Mouse (Mus musculus) gastrocnemius, postnatal 4 days (tissue): ENCODE measurements around the gene Olfr765. TPM values are rescaled to one million over a fixed set of nuclear protein-coding genes. Genes with fewer than 3 reads are reported as not detected.
"Not testable (repeated sequence)": the region's sequence is repeated elsewhere in the genome, so short reads cannot be mapped to it uniquely, and the experiment has no call there.

Source experiments
- DNase-seq, 2 experiments: peaks; one replicate each; pipeline ENCODE4 v3.0.0; 2021 to 2022; ENCODE audit warnings: low spot score in 2 of 2, mixed read lengths in 2 of 2
- long read RNA-seq, 2 experiments: library from polyadenylated mRNA; stranded (forward); transcript quantifications; one replicate each; pipeline ENCODE4 v2.0.0; 2021
- total RNA-seq, 2 experiments: library from RNA; stranded (reverse); gene quantifications; 2 replicates each; pipeline ENCODE4 v1.2.3; 2021

Olfr765 gene
- total RNA-seq, result not detected
- long read RNA-seq, experiment 1, result 0 reads
- long read RNA-seq, experiment 2, result 0 reads

- DNase-seq, result not testable (repeated sequence)
Measured at GRCm38 (mm10) chr10:129049898-129050297, at the start of gene Olfr765. TSS of gene Olfr765 (minus strand) at chr10:129049998.

- DNase-seq, result no peak
Measured at GRCm38 (mm10) chr10:129099275-129099674, 49.5 kb upstream of the Olfr765 start, which contains the start of gene Olfr768. TSS of gene Olfr768 (minus strand) at chr10:129099375.

- not testable (repeated sequence) for DNase-seq
Measured at GRCm38 (mm10) chr10:129082810-129083209, 33.0 kb upstream of the Olfr765 start, which contains the start of gene Olfr767. TSS of gene Olfr767 (minus strand) at chr10:129082910.

GRCm38 (mm10) chr10:129068877-129069276, 19.1 kb upstream of the Olfr765 start, which contains the start of gene Olfr766-ps1:
TSS of gene Olfr766-ps1 (minus strand) at chr10:129068977.
- DNase-seq, result no peak

GRCm38 (mm10) chr10:129039796-129040195, 10.0 kb downstream of the Olfr765 start, which contains the start of gene Olfr764-ps1:
TSS of gene Olfr764-ps1 (minus strand) at chr10:129039896.
- no peak for DNase-seq

- DNase-seq, result no peak
Measured at GRCm38 (mm10) chr10:129028343-129028742, 21.5 kb downstream of the Olfr765 start.

GRCm38 (mm10) chr10:129026018-129026662, 23.7 kb downstream of the Olfr765 start:
- DNase-seq, result peak in 1 of 2 experiments; percentile 14

GRCm38 (mm10) chr10:129023319-129023718, 26.5 kb downstream of the Olfr765 start:
- no peak for DNase-seq

- no peak for DNase-seq
Measured at GRCm38 (mm10) chr10:129014477-129014876, 35.3 kb downstream of the Olfr765 start.

- DNase-seq, result not testable (repeated sequence)
Measured at GRCm38 (mm10) chr10:129011511-129011910, 38.3 kb downstream of the Olfr765 start.

- no peak for DNase-seq
Measured at GRCm38 (mm10) chr10:129010288-129010841, 39.4 kb downstream of the Olfr765 start, which contains the start of gene Olfr763. TSS of gene Olfr763 (plus strand) at chr10:129010791.

- DNase-seq, result no peak
Measured at GRCm38 (mm10) chr10:129004032-129004920, 45.5 kb downstream of the Olfr765 start.

- DNase-seq, result no peak
Measured at GRCm38 (mm10) chr10:128996523-128997040, 53.2 kb downstream of the Olfr765 start.

GRCm38 (mm10) chr10:128995796-128996195, 54.0 kb downstream of the Olfr765 start:
- no peak for DNase-seq

Other genes with a start within 250 kb of the Olfr765 start
- gene Dnajc14, start 245.9 kb downstream of the Olfr765 start, total RNA-seq, result 10 to 100 TPM; 48.6 to 50.7 TPM
- gene Tmem198b, start 245.6 kb downstream of the Olfr765 start, total RNA-seq, result 10 to 100 TPM; 17.3 to 20.2 TPM
- 10 to 100 TPM; 48.5 to 54.6 TPM for gene Sarnp, start 232.7 kb downstream of the Olfr765 start, total RNA-seq
- gene Ormdl2, start 228.4 kb downstream of the Olfr765 start, total RNA-seq, result 10 to 100 TPM; 11.7 to 12.0 TPM
- gene Gdf11, start 158.3 kb downstream of the Olfr765 start, total RNA-seq, result 1 to 10 TPM; 7.5 to 8.3 TPM
- gene Cd63, start 149.0 kb downstream of the Olfr765 start, total RNA-seq, result 100 to 1,000 TPM; 311 to 352 TPM
- 10 to 100 TPM; 11.7 to 12.1 TPM for gene Rdh5, start 127.1 kb downstream of the Olfr765 start, total RNA-seq
- gene Bloc1s1, start 126.0 kb downstream of the Olfr765 start, total RNA-seq, result 100 to 1,000 TPM; 218 to 231 TPM
- gene Itga7, start 116.2 kb downstream of the Olfr765 start, total RNA-seq, result 100 to 1,000 TPM; 148 to 157 TPM
- under 1 TPM in 1 of 2 experiments, not detected in 1; 0.73 TPM for gene Mettl7b, start 89.0 kb downstream of the Olfr765 start, total RNA-seq
- gene Olfr9, start 60.6 kb downstream of the Olfr765 start, total RNA-seq, result not detected
- not detected for gene Olfr763, start 39.2 kb downstream of the Olfr765 start, total RNA-seq
- not detected for gene Olfr764-ps1, start 10.1 kb downstream of the Olfr765 start, total RNA-seq
- gene Olfr766-ps1, start 19.0 kb upstream of the Olfr765 start, total RNA-seq, result not detected
- gene Olfr767, start 32.9 kb upstream of the Olfr765 start, total RNA-seq, result not detected
- not detected for gene Olfr768, start 49.4 kb upstream of the Olfr765 start, total RNA-seq
- gene Olfr769, start 67.9 kb upstream of the Olfr765 start, total RNA-seq, result not detected
- not detected for gene Olfr770, start 89.0 kb upstream of the Olfr765 start, total RNA-seq
- not detected for gene Olfr771, start 114.8 kb upstream of the Olfr765 start, total RNA-seq
- not detected for gene Olfr772, start 127.9 kb upstream of the Olfr765 start, total RNA-seq
- not detected for gene Olfr773, start 137.4 kb upstream of the Olfr765 start, total RNA-seq
- not detected for gene Olfr774, start 186.2 kb upstream of the Olfr765 start, total RNA-seq
- not detected for gene Olfr775, start 198.4 kb upstream of the Olfr765 start, total RNA-seq
- not detected for gene Olfr776, start 209.1 kb upstream of the Olfr765 start, total RNA-seq
- gene Olfr777, start 221.5 kb upstream of the Olfr765 start, total RNA-seq, result not detected